Mouse (Mus musculus): ENCODE results near the gene Bmp3. TPM values are rescaled to one million over a fixed set of nuclear protein-coding genes. Genes with fewer than 3 reads are reported as not detected.

Gene Bmp3
- polyA plus RNA-seq, 1 experiment from 2014 or later = 1.2 TPM

- no peak for ATAC-seq (replicated peaks)
- 66% methylated on average over 1 of the region's 1 CpGs for WGBS
- H3K9me3 ChIP-seq = no peaks in the 10 kb centered on the region
Measured at GRCm38 (mm10) chr5:98921608-98922007, 67.4 kb downstream of the Bmp3 start.

DNA sequence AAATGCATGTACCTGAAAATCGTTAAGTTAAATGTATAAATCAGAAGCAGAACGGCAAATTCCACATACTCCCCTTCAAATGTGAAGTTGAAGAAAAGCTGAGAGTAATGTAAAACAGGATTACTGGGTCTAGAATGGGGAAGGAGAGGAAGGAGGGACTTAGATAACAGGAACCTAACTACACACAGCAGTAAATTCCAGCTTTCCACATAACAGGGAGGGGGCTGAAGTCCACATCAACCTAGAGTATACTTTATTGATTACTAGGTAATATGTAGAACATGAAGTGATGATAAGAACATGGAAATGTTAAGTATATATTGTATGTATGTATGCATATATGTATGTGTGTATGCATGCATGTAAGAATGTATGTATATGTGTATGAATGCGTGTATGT, 68.7 kb downstream of the Bmp3 start:
- Histone ChIP-seq H3K27ac (no peak overlapping the region), H3K9ac (no peak overlapping the region), H3K4me1 (no peaks in the 10 kb centered on the region), H3K27me3 (replicated peaks) (no peaks in the 10 kb centered on the region), H3K4me2 (no peak overlapping the region), H3K9me3 (no peaks in the 10 kb centered on the region), H3K36me3 (replicated peaks) (no peaks in the 10 kb centered on the region), H3K4me3 (no peak overlapping the region)
- 90% methylated on average over 3 of the region's 3 CpGs for WGBS
- no peak for ATAC-seq (replicated peaks)

More at GRCm38 (mm10) chr5:98921608-98922007, 67.4 kb downstream of the Bmp3 start:
- no peaks in the 10 kb centered on the region for H3K36me3 ChIP-seq (replicated peaks)
- no peak overlapping the region for H3K9ac ChIP-seq
- H3K27ac ChIP-seq = no peak overlapping the region
- H3K4me1 ChIP-seq = no peaks in the 10 kb centered on the region
- H3K4me3 ChIP-seq = no peak overlapping the region
- H3K27me3 ChIP-seq (replicated peaks) = no peaks in the 10 kb centered on the region
- no peak overlapping the region for H3K4me2 ChIP-seq

Other genes starting within 250 kb of the Bmp3 start
- gene Prkg2, start 182.9 kb downstream of the Bmp3 start, polyA plus RNA-seq (2015; fragmentation: Nextera tagmentation; extraction: Ambion mirVana) = 1.7 and 2.7 TPM in 2 replicates